Mouse (Mus musculus) brain, embryonic 18.5 days (tissue): ENCODE measurements at regions not wholly inside any gene's neighbourhood (a gene's known extent, or its start where the extent isn't known, plus 50 kb on each side); places are given as distances from the start of the nearest gene placed in this dataset.

Source experiments
- DNase-seq: peaks from one replicate; pipeline ENCODE4 v3.0.0-alpha.2; 2012; ENCODE audit warnings: low read depth, low spot score

DNA sequence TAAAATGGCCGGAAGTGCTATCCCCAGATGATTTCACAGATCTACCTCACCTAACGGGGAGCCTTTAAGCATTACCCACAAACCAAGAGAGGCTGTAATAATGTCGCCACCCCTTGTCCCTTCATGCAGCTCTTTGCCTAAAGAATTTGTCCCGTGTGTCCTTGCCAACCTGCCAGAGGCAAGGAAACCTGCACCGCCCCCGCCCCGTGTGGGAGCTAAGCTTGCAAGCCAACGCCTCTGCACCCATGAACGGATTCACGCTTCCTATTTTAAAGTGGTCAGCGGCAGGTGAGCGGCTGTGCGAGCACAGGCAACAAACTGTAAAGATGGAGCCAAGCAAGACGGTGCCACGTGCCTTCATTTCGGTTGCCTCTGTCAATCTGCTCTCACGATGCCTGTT, 63.1 kb downstream of the Gm11011 start:
- no peak for DNase-seq

DNA sequence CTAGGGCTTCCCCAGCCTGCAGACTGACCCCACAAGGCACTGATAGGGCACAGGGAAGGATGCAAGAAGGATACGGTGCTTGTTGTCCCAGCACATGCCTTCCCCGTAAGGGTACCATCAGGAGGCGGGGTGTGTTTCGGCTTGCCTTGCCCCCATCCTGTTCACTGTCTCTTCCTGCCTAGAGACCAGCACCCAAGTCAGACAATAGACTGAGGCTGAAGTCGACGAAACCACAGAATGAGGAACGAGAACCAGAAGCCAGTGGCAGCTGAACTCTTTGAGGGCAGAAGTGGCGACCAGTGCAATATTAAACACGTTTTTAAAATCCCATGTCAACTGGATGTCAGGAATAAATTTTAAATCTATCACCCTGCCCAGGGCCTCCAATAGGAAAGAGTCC, 67.6 kb downstream of the Gm11011 start:
- no peak for DNase-seq

DNA sequence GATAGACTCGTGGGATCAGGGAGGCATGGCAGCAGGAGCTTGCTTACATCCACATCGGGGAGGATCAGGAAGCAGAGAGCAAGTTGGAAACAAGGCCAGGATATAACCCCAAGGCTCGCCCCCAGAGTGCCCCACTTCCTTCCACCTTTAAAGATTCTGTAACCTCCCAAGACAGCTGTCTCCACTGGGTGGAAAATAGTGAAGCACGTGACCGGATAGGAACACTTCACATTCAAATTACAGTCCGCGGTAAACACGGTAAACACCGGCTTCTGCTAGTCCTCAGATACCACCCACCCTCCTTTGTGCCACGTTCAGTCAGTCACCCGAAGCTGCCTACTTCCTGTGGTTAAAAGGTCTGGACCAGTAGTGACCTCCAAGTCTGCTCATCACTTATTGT, 72.2 kb downstream of the Gm11011 start:
- DNase-seq = no peak

DNA sequence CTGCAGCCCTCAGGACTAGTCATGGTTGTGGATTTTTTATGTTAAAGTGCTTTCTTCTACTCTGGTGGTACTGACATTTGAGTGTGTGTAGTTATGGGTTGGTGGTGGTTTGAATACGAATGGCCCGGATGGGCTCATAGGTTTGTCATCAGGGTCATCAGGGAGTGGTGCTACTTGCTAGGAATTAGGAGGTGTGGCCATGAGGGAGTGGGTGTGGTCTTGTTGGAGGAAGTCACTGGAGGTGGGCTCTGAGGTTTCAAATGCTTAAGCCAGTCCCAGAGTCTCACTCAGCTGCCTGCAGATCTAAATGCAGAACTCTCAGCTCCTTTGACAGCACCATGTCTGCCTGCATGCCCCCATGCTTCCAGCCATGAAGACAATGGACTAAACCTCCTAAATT, 76.8 kb downstream of the Gm11011 start:
- no peak for DNase-seq

DNA sequence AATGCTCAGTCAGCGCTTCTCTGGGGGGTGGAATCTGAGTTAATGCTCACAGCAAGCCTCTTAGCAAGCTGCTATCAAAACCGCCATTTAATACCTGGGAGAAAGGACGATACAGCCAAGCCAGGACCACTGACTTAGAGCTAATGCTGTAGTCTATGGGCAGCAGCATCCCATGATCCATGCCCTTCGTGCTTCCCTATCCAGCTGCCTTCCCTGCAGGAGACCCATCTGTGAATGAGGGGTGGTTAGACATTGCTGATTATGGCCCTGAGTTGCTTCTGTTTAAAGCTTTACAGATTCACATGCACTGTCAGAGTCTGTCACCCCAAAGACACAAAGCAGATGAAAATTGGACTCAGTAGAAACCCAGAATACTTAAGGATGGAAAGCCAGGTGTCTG, 78.1 kb downstream of the Gm11011 start:
- no peak for DNase-seq

DNA sequence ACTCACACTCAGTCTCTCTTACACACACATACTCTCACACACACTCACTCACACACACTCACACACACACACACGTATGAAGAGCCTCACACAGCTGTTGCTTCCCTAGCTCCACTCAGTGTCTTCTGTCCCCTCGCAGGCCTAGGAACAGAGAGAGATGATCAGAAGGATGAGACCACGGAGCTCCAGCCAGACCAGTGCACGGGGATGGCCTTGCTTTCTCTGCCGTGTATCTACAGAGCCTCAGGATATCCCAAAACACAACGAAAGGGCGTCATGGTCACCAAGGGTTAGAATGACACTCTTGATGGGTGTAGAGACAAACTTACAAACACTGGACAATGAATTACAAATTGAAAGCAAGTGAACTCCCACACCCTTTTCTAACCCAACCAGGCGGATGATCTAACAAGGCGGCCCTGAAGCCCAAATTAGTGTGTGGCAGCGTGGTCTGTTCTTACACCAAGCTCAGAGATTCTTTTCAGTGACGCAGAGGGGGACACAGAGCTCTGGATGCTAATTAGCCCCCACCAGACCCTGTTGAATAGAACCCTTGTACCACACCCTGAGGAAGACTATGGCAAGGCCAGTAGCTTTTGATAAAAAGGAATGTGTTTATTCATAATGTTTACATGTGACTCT, 83.0 kb downstream of the Gm11011 start:
- DNase-seq = no peak

DNA sequence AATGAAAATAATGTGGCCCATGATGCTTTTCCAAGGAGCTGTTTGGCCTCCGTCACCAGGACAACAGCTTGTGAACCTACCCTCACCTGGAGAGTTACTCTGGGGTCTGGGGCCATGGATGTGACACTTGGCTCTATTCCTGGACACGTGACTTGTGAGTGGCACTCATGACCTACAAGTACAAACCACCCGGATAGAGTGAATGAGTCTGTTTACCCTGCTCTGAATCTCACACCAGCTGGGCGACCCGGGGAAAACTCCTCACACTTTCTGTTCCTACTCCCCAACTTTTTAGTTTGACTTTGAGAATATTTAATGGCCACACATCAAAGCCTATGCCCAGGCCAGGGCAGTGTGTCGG, 84.0 kb downstream of the Gm11011 start:
- no peak for DNase-seq

DNA sequence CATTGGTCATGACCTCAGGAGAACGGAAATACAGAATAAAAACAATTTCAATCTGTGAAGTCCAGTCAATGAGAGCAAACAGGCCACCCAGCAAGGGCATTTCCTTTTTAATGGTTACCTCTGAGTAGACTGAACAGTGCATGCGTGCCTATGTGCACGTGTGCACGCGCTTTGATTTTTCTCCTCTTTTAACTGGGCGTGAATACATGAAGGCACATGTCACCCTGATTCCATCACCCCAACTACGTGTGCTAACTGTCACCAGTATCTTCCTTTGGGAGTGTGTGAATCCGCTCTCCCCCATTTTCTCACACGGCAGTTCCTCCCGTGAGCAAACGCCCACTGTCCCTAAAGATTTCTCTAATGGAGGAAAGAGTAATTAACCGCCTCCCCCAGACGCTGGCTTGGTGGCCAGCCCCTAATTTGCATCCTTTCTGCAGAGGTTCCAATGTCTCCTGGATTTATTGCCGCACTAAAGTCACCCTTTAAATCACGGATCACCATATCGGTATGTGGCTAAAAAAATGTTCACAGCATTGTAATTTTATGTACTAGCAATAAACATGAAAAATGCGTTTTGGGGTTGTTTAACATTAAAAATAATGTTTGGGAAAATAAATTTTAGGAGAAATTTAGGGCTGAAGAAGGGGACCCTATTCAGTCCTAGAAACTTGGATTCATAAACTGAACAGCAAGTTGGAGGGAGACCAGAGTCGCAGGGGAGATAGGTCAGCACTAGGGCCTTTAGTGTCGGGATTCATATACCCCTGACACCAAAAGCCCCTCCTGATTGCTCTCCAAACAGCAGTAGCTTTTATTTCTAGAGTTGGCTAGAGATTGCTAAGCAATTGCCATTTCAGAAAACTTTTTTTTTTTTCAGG, 84.6 kb downstream of the Gm11011 start:
- no peak for DNase-seq

DNA sequence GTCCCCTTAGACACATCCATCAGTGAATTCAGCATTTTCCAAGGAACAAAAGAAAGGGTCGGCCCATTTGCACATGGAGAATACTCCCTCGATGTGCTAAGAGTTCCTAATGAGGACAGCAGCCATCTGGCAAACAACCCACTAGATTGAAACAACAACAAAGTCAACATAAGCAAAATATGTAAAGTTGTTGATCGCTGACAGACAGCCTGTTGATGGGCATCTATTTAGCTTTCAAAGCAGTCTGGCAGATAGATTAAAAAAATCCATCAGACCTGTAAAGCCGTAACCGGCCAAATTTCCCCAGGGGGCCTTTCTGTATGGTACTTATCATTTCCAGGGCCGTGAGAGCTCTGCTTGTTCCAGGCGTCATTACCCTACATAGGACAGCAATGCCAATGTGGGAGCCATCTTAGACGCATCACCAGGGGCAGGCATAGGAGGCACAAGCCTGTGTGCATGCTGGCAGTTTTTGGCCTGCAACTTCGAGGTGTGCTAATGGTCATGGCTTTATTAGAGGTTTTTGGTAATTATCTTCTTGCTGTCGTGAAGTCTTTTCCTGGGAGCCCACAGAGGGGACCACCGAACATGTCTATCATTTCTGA, 85.7 kb downstream of the Gm11011 start:
- no peak for DNase-seq

DNA sequence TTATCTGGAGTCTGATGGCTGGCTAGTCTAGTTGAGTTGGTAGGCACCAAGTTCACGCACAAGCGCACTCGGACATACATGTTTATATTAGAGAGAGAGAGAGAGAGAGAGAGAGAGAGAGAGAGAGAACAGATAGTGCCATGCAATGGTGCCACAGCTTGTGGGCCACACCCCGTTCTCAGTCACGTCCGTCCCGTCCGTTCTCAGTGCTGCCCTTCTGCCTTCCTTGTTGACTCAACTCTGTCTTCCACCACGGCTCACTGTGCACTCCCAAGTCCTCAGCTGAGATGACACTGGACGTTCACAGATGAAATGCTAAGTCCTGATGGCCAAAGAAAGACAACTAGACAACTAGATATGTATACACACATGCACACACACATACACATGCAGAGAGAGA, 92.2 kb downstream of the Gm11011 start:
- DNase-seq = no peak

DNA sequence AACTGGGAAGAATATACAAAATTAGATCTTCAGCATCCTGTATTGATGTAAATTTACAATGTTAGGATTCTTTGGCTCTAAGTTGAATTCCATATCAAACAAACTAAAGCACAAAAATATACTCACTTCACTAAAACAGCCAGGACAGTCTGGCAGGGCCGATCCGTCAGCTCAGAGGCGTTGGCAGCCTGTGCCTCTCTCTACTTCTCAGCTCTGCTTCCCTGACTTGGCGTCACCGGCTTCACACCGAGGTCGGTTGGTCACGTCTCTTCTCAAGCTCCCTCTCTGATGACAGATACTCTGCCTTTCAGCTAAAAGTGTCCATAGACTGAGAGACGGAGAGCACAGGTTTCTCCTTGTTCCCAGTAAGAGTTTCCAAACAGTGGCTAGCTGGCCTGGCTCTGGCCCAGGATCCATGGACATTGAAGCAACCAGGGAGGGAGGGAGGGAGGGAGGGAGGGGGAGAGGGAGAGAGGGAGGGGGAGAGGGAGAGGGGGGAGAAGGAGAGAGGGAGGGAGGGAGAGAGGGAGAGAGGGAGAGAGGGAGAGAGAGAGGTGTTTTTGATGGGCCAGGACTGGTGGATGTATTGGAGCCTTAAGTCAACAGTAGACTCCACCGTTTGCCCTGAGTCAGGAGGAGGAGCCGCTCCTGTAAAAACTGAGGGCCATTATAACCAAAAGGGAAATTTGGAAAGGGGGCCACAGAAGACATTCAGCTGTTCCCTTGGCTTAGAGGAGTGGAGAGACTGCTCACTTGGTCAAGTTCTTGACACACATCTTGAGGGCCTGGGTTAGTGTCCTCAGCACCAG, 92.8 kb downstream of the Gm11011 start:
- DNase-seq = no peak

DNA sequence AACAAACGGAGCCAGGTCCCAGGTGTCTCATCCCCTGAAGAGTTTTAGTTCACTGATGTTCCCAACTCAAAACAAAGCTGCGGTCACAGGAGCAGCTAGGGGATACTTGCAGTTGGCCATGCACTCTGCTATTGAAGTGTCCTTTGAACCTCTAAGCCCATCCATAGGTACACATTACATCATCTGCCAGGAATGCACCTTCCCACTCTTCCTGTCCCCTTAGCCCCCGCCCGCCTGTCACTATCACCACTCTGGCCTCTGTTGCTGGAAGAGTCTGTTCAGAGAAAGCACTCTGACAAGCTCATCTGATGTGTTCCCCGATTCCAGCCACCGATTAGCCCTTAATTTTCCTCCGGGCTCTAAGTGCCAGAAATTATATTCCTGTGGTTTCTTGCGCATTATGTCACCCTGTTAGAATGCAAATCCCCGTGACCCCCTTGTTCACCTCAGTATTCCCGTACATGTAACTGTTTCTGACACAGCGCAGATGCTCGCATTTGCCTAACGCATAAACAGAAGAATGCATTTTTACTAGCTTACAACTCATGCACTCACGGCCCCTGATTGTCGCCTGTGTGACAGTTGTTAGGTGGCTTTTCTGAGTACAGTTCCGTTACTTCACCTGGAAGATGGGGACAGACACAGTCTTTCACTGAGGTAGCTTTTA, 93.8 kb downstream of the Gm11011 start:
- DNase-seq = no peak

DNA sequence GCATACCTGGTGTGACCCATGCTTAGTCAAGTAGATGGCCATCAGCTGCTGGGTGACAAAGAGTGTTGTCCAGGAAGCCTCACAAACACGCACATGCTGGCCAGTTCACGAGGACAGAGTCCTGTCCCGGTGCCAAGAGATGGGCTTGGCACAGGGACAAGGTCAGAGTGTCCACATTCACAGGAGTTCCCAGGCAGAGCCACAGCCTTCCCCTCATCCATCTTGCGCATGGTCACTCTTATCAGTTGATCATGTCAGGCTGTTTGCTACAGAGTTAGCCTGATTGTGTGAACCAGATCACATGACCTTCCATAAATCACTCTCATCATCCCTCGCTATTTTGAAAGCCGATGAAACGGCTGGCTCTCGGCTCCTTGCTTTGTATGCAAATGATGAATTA, 103.6 kb downstream of the Gm11011 start:
- DNase-seq = no peak

DNA sequence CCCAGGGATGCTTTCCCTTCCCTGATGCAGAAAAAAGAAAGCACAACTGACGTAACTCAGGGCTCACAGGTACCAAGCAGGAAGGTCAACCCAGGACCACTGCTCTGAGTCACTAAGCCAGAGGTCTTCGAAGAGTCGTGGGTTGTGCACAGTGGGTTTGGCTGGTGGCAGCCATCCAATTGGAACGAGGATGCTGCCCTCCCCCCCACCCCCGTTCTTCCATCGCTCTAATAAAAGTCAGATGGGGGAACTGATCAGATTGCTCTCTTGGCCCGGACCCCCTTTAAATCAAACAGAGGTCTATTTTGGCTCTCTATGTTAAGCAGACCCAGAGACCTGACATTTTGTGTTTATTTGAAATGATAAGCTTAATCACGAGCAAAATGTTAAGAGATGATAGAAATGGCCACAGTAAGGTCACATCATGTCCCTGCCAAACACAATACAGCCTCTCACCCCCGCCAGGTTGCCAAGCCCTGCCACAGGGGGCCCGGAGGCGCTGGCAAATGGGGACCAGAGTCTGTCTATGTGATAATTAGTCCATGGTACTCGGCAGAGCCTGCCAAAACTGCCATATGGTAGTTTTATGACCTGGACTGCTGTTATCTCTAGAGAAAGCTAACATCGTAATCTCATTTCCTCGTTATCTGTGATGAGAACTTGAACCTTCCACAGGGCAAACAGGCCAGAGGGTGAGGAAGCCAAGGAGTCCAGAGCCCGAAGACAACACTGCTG, 105.6 kb downstream of the Gm11011 start:
- no peak for DNase-seq

DNA sequence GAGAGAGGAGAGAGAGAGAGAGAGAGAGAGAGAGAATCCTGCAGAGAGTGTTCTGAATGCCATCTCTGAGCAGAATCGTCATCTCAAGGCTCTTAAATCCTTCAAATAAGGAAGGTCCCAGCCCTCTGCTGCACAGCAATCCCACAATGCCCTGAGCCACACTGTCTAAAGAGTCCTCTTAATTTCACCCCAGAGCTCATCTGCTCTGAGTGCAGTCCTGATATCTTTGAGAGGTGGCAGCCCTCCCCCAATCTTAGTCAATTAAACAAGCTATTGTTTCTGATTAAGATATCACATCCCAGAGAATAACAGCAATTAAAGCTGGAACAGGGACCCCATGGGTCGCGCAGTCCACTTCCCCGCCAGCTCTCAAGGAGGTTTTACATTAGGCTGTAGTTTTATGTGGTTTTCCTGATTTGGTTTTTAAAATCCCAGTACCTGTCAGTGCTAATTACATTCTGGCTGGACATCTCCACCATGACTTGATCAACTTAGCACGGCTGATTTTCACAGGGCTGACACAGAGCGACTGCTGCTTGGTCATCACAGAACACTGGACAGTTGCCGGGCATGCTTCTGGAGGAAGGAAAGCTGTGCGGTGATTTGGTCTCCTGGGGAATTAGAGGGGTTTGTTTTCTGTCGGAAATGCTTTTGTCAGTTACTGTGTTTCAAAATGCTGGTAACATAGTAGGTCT, 113.0 kb downstream of the Gm11011 start:
- no peak for DNase-seq

DNA sequence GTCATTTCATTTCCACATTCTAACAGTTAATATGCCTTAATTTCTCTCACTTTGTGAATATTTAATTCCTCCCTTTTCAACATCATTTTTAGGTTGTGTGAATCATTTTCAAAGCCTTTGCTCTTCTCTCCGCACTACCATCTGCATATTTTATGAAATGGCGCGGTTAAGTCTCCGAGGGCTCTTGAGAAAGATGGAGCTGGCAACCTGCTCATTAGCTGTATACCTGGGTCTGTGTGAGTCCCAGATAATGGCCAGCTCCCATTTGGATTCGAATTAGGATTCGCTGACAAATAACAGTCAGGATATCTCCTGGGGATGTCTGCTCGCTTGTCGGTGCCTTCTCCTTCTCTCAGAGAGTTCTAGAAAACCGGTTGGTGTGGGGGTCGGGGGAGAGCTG, 118.0 kb downstream of the Gm11011 start:
- no peak for DNase-seq

DNA sequence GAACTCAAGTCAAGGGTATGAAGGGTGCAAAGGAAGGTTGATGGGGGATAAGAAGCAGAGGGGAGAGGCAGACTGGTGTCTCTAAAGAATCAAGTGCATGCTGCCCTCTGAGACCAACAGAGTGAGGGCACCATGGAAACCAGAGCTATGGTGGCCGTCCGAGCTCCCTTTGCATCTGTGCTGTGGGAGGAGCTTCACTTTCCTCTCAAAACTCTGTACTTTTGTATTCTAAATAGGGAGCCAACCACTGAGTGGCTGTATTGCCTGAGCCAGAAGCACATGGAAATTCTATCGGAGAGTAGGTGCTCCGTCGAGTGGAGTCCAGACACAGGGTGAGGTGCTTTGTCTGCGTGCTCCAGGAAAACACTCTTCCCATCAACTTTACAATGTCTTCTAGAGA, 119.9 kb downstream of the Gm11011 start:
- no peak for DNase-seq

DNA sequence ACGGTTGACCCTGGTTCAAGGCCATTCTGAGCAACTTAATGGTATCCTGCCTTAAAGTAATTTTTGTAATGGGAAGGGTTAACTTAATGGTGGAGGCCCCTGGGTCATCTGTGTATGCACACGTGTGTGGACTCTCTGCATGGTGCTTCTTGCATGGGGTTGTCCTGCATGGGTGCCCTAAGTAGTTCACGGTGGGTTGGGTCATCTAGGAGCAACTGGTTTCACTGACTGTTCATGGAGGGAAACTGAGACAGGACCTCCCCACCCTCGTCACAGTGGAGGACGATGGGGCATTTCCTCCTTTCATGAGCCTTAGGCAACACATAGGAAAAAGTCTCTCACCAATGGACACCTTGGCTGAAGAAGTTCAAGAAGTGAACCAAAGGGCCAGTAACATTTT, 123.4 kb downstream of the Gm11011 start:
- no peak for DNase-seq

DNA sequence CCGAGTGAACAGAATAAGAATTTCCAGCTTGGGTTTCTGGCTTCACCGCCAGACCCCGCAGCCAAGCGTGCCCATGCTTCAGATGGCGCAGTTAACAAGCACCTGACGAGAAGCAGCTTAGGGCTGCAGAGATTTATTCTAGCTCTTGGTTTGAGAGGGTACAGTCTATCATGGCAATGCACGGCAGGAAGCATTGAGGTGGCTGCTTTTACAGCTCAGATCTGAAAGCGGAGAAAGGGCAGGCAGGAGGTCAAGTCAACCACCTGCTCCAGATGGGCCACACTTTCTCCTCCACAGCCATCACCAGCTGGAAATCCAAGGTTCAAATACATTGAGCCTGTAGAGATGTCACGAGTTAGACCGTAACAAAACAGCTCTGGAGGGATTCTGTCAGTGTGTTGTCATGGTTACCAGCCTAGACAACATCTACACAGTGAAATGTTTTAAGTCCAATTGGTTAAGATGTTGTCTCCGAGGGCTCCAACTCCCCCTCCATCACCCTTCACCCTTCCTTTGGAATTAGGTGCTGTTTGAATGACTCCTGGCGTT, 126.0 kb downstream of the Gm11011 start:
- DNase-seq = no peak

DNA sequence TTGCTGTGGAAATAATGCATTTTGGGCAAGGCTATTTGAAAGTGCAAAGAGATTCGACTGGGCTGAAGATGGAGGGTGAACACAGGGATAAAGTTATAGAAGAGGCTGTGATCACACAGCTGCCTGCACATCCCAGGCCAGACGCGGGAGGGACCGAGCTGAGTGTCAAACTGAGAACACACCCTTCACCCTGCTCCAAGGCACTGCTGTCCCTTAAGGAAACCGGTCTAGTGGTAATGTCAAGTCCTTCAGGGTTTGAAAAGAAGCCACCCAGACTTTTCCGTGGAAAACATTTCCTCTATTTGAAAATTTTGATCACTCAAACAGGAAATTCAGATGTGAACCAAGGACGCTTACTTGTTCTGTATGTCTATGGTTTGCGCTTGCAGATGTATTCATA, 134.6 kb downstream of the Gm11011 start:
- no peak for DNase-seq
